Mouse (Mus musculus): ENCODE measurements at regions not wholly inside any gene's neighbourhood (a gene's known extent, or its start where the extent isn't known, plus 50 kb on each side); places are given as distances from the start of the nearest gene placed in this dataset.
A peak's percentile ranks its signal among the peaks of the same experiment; 100 is the strongest.

- no peak for DNase-seq
Observed at GRCm38 (mm10) chr1:35331602-35332339, 482.0 kb downstream of the Plekhb2 start.

GRCm38 (mm10) chr1:35332340-35332684 is 482.5 kb downstream of the Plekhb2 start:
- no peak for DNase-seq

GRCm38 (mm10) chr1:35337647-35338046 is 487.9 kb downstream of the Plekhb2 start:
- DNase-seq = no peak

GRCm38 (mm10) chr1:35338184-35338583 is 488.4 kb downstream of the Plekhb2 start:
- DNase-seq = no peak

GRCm38 (mm10) chr1:35344539-35344938 is 494.8 kb downstream of the Plekhb2 start:
- no peak for DNase-seq

- DNase-seq = no peak
Observed at GRCm38 (mm10) chr1:35348294-35348693, 498.5 kb downstream of the Plekhb2 start.

- DNase-seq = no peak
Observed at GRCm38 (mm10) chr1:35358981-35359380, 509.2 kb downstream of the Plekhb2 start.

GRCm38 (mm10) chr1:35361465-35361864 is 511.7 kb downstream of the Plekhb2 start:
- DNase-seq = no peak

- DNase-seq = no peak
Observed at GRCm38 (mm10) chr1:35362836-35363235, 513.1 kb downstream of the Plekhb2 start.

GRCm38 (mm10) chr1:35366559-35366958 is 516.8 kb downstream of the Plekhb2 start:
- DNase-seq = no peak

GRCm38 (mm10) chr1:35372751-35373150 is 523.0 kb downstream of the Plekhb2 start:
- no peak for DNase-seq

- DNase-seq = no peak
Observed at GRCm38 (mm10) chr1:35380633-35381385, 531.0 kb downstream of the Plekhb2 start.

GRCm38 (mm10) chr1:35385430-35385829 is 535.7 kb downstream of the Plekhb2 start:
- peak; percentile 89 to 93 for DNase-seq

GRCm38 (mm10) chr1:35388181-35388580 is 538.4 kb downstream of the Plekhb2 start:
- peak; percentile 25 to 44 for DNase-seq

- DNase-seq = no peak
Observed at GRCm38 (mm10) chr1:35390371-35390770, 540.6 kb downstream of the Plekhb2 start.

- DNase-seq = no peak
Observed at GRCm38 (mm10) chr1:35390858-35391586, 541.2 kb downstream of the Plekhb2 start.

GRCm38 (mm10) chr1:35393550-35394118 is 543.9 kb downstream of the Plekhb2 start:
- no peak for DNase-seq

GRCm38 (mm10) chr1:35400674-35401359 is 551.0 kb downstream of the Plekhb2 start:
- no peak for DNase-seq

- DNase-seq = no peak
Observed at GRCm38 (mm10) chr1:35402995-35403394, 553.2 kb downstream of the Plekhb2 start.

- DNase-seq = no peak
Observed at GRCm38 (mm10) chr1:35405418-35405817, 555.6 kb downstream of the Plekhb2 start.

- no peak for DNase-seq
Observed at GRCm38 (mm10) chr1:35415646-35416045, 565.9 kb downstream of the Plekhb2 start.
